Mouse (Mus musculus) WW6 (cell line): Measurements from ENCODE around the gene Trmt10c.
A peak's percentile ranks its signal among the peaks of the same experiment; 100 is the strongest.
"Not testable (repeated sequence)": the region's sequence is repeated elsewhere in the genome, so short reads cannot be mapped to it uniquely, and the experiment has no call there.

Source experiments
- DNase-seq: peaks from one replicate; pipeline ENCODE4 v3.0.0-alpha.2; 2013; ENCODE audit warnings: low read depth, low spot score

Gene Trmt10c

DNA sequence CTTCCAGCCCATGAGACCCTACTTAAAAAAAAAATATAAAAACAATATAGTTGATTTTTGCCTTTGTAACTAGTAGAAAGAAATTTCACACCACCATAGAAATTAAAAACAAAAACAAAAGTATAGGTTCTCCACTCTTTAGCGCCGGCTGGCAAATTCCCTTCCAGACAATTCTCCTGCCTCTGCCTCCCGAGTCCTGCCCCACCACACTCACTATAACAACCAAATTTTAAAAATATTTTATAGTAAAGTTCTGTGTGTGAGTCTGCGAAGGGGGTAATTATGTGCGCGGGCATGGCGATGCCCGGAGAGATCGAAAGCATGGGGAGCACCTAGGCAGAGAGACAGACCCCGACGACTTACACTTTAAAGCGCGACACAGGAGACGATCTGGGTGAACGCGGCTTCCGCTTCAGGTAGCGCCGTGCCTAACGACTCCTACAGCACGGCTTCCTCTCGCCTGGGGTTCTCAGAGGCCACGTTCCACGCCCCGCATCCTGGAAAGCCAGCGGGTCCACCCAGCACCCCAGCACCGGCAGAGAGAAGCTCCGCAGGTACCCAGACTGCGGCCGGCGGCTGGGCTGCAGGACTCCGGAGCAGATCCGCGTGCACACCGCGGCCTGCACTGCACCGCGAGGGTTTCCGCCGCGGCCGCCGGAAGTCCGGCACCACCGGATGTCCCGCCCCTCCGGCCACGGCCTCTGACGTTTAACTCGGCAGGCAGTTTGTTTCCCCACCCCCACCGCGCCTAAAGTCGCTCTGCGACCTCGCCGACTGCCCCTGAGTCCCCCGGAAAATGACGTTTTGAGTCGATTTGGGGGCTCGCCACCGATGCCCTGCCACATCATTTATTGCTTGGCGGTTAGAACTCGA is at the start of gene Trmt10c:
Gene Trmt10c (minus strand): TSS at position 682 of the 873 bp plus-strand sequence.
- peak; percentile 82 for DNase-seq

- no peak for DNase-seq
These were observed 48.7 kb upstream of the Trmt10c start for GRCm38 (mm10) chr16:56086336-56086735.

DNA sequence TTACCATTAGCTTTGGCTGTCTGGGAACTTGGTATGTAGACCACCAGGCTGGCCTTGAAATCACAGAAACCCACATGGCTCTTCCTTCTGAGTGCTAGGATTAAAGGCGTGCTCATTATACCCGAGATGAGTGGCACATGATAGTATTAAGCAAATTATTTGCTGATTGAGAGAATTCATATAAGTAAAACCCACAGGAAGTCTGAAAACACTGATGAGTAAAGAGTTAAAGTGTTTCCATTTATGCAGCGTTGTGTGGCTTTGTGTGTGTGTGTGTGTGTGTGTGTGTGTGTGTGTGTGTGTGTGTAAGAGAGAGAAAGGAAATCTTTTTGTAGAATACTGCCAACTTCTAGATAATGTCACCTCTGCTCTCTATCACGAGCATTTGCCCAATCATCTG is 44.1 kb upstream of the Trmt10c start:
- no peak for DNase-seq

DNA sequence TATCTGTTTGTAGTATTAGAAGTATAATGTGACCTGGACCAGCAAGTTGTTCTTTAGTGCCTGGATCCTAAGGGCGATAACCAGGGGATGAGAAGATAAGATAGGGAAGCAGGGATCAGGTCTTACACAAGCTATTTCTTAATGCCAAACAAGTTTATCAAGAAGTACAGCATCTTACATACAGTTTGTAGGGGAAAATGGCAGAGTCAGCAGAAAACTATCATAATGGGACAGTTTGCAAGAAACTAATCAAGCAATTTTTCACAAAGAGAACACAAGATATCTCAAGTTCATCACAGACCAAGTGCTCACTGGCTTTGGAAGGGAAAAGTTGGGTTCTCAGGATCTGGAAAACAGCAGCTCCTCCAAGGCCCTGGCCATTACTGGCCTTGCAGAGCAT is 41.8 kb upstream of the Trmt10c start:
- no peak for DNase-seq

- DNase-seq = no peak
These were observed 38.7 kb upstream of the Trmt10c start for GRCm38 (mm10) chr16:56076121-56076869.

DNA sequence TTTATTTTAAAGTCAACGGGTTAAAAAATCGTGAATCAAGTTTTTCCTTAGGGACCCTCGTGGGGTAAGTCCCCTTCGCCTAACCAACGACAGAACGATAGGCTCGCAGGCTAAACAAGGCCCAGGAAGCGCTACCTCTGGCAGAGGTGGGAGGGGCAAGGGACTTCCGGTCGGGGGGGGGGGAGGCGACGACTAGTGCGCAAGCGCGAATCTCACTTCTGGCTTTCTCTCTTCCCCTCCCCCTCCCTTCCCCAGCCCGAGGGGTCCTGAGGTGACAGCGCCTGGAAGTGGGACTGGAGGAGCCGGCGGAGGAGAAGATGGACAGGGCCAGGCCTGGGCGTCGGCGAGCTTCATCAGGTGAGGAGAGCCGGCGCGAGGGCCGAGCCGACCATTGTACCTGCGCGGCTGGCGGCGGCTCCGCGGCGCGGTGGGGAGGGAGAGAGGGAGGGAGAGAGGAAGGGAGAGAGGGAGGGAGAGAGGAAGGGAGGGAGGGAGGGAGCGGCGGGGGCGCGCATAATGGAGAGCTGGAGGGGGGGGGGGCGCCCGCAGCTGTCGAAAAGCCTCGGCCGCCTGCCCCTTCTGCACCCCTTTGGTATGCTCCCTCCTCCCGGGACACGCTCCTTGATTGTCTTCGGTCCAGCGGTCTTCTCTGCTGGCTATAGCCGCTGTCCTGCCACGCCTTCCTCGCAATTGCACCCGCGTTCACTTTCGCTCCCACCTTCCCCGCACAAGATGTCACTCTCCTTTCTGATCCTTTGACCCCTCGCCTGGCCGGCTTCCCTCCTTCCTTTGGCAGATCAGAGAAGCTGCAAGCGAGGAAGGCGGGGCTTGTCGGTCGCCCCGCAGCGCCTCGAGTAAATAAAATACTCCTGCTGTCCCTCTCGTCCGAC is 37.8 kb upstream of the Trmt10c start:
- peak; percentile 71 for DNase-seq

DNA sequence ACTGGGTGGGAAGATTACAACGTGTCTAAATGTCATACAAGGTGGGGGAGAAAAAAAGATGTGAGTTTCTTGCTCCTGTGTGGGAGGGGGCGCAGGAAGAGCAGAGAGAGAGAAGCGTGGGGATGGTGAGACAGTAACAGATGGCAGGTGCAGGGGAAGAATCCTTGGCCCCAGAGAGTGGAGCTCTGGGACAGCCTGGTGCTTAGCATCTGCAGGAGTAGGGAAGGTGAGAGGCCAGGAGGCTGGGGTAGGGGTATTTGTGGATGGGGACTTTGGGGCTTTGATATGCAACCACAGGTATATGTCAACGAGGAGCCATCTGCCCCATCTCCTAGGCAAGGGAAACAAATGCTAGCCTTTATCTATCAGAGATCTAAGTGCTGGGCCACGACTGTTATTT is 36.9 kb upstream of the Trmt10c start:
- DNase-seq = no peak

GRCm38 (mm10) chr16:56074122-56074521 is 36.5 kb upstream of the Trmt10c start:
- no peak for DNase-seq

GRCm38 (mm10) chr16:56073150-56073549 is 35.5 kb upstream of the Trmt10c start:
- DNase-seq = not testable (repeated sequence)

- DNase-seq = no peak
These were observed 34.9 kb upstream of the Trmt10c start for GRCm38 (mm10) chr16:56072533-56072932.

DNA sequence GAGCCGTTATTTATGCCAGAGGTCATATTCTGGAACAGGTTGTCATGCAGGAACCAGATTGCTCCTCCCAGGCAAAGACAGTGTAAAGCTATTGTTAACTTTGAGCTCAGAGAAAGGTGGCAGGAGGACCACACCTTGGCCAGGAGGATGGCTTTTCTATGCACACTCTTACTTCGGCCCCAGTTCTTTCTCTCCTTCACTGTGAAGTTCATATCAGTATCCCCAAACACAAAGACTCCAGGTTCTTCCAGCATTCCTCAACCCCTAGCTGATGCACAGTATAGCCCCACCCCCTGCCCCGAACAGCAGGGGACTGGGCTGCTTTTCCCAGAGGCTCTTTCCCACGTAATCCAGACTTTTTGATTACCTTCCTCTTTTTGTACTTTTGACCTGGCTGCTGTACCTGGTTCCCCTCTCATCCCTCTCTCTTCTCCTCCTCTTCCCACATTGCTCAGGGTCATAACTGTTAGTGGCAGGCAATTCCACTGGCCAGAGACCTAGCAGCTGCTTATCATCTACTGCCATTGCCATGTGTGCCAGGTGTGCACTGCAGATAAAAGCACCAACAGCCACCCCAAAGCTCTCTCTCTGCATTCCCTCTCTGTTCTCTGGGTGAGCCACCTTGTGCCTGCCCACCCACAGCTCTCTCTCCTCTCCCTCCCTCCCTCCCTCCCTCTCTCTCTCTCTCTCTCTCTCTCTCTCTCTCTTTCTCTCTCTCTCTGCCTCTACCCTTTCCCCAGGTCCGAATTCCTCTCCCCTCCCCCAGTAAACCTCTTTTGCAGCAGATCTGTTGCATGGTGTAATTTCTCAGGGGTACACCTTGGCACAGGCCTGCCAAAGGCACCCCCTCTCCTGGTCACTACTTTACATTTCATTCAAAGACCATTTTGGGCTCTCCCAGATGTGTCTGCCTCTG is 34.0 kb upstream of the Trmt10c start:
- peak; percentile 16 for DNase-seq

- DNase-seq = no peak
These were observed 31.0 kb upstream of the Trmt10c start for GRCm38 (mm10) chr16:56068523-56069070.

DNA sequence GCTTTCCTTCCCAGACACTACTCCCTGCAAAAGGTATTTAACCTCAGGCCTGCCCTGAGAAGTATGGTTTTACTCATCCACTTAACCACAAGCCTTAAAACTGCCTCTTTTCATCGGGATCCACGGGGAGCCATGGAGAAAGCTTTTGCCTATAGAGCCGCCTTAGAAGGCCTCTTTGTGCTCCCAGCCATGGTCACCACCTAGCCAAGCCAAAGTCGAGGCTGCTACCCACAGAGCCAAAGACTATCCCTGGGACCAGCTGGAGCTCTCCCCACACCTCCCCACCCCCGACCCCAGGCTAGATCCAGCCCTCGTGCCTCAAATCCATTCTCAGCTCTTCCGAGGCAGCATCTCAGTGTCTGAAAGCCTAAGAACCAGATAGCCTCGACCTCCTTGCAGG is 28.5 kb upstream of the Trmt10c start:
- no peak for DNase-seq

DNA sequence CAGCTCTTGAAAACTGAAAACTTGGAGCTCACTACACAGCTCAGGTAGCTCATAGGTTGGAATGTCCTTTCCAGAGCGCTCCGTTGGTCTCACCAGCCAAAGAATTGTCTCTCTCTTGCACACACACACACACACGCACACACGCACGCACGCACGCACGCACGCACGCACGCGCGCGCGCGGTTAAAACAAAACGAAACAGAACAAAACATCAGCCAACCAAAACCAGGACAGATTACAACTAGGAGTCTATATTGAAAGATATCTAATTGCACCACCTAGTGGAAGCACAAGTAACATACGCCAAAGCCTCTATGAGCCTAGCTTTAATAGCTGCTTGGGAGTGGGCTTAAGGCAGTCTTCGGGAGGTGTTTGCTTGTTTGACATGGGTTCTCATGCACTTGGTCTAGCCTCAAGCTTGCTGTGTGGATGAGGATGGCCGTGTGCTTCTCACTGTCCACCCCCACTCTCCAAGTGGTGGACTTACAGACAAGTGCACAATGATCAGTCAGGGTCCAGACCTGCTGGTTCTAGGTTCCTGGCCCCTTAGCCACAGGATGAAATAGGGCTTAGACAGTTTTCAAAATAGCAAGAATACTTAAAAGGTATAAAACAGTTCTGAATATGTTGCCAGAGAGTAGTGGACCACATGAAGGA is 26.8 kb upstream of the Trmt10c start:
- peak; percentile 14 for DNase-seq

GRCm38 (mm10) chr16:56062981-56063380 is 25.4 kb upstream of the Trmt10c start:
- DNase-seq = no peak

DNA sequence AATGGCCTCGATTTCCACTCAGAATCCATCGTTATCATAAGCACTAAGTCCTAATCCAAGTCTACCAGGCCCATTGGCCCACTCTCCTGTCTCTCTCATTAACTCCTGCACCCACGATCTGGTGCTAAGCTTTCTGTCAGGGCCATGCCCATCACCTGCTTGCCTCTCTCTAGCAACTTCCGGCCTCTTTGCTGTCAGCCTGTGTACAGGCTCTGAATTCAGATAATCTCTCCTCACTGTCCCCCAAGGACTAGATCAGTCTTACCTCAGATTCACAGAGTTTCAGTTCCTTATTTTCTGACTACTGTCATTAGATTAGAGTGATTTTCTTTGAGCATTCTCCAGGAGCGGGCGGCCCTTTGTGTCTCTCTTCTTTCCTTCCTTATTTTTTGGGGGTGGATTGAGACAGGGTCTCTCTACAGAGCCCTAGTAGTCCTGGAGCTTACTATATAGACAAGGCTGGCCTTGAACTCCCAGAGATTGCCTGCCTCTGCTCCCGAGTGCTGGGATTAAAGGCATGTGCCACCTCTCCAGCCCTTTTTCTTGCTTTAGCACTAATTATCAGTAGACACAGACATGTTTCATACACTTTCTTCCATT is 24.5 kb upstream of the Trmt10c start:
- DNase-seq = no peak

- no peak for DNase-seq
These were observed 20.5 kb upstream of the Trmt10c start for GRCm38 (mm10) chr16:56058151-56058550.

GRCm38 (mm10) chr16:56056944-56057590 is 19.4 kb upstream of the Trmt10c start:
- no peak for DNase-seq

GRCm38 (mm10) chr16:56055911-56056310 is 18.3 kb upstream of the Trmt10c start:
- DNase-seq = no peak
